Mouse (Mus musculus) erythroblast, embryonic 14.5 days (primary cell): ENCODE results near the gene Lpxn.

ENCODE experiments used
- GATA1 ChIP-seq: IDR thresholded peaks from 2 replicates; pipeline ENCODE4 v1.6.1; 2012; ENCODE audit warnings: low read length, inconsistent platforms, mixed read lengths
- TAL1 ChIP-seq: IDR thresholded peaks from 3 replicates; pipeline ENCODE4 v1.6.1; 2012; ENCODE audit warnings: low read length, inconsistent platforms, mixed read lengths

DNA sequence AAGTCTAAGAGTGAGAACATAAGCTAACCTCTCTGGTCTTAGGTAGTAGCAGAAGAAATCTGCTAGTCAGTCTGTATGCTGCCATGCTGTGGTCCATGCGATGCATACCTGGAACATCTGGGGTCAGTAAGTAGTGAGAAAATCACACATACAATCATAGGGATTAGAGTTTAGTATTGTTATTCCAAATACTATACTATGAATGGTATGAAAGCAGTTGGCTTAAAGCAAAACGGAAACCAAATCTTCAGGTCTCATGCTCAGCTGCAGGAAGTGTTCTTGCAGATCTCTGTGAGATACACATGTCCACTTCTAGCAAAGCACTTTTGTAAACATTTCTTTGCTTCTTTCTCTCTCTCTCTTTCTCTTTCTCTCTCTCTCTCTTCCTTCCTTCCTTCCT, 10.2 kb downstream of the Lpxn start:
- no peak for TF ChIP-seq GATA1
- TF ChIP-seq TAL1 = no peak
